Mouse (Mus musculus) intestine, embryonic 14.5 days (tissue): Measurements from ENCODE around the gene Msantd3. TPM values are rescaled to one million over a fixed set of nuclear protein-coding genes. Genes with fewer than 3 reads are reported as not detected.

Source experiments
- ATAC-seq: fragments of 200-750 bp; cut with Nextera tagmentation; replicated peaks from 2 replicates; pipeline ENCODE4 v1.8.0; 2017; ENCODE audit warnings: low read depth, moderate number of reproducible peaks, moderate TSS enrichment, moderate library complexity; ENCODE audit not compliant: low FRiP score, low TSS enrichment
- DNase-seq: peaks from one replicate; pipeline ENCODE4 v3.0.0-alpha.2; 2018; ENCODE audit warnings: low spot score
- H3K27ac ChIP-seq: fragments of 300-500 bp; sonication (generic); 2 replicates; pipeline ENCODE4 v1.5.1; 2014; ENCODE audit warnings: low read depth, mild to moderate bottlenecking, control low read depth
- H3K27me3 ChIP-seq: fragments of 300-500 bp; sonication (generic); replicated peaks from 2 replicates; pipeline ENCODE4 v1.6.1; 2014; ENCODE audit warnings: low read length, control low read depth; ENCODE audit not compliant: control insufficient read depth, insufficient read depth
- H3K36me3 ChIP-seq: fragments of 300-500 bp; sonication (generic); 2 replicates; pipeline ENCODE4 v1.6.1; 2014; ENCODE audit warnings: low read length, control low read depth; ENCODE audit not compliant: control insufficient read depth, insufficient read depth
- H3K4me1 ChIP-seq: fragments of 300-500 bp; sonication (generic); replicated peaks from 2 replicates; pipeline ENCODE4 v1.6.1; 2014; ENCODE audit warnings: low read length, control low read depth, mixed read lengths; ENCODE audit not compliant: control insufficient read depth, insufficient read depth
- H3K4me2 ChIP-seq: fragments of 300-500 bp; sonication (generic); 2 replicates; pipeline ENCODE4 v1.6.1; 2014; ENCODE audit warnings: low read length
- H3K4me3 ChIP-seq: fragments of 300-500 bp; sonication (generic); 2 replicates; pipeline ENCODE4 v1.5.1; 2014; ENCODE audit warnings: low read depth, low read length, control low read depth, mixed read lengths
- H3K9ac ChIP-seq: fragments of 300-500 bp; sonication (generic); 2 replicates; pipeline ENCODE4 v1.6.1; 2014; ENCODE audit warnings: mild to moderate bottlenecking, low read length
- H3K9me3 ChIP-seq: fragments of 300-500 bp; sonication (generic); 2 replicates; pipeline ENCODE4 v1.6.1; 2016; ENCODE audit warnings: low read length, control low read depth; ENCODE audit not compliant: control insufficient read depth
- WGBS: fragments of 180-500 bp; shearing (Covaris S2); extraction: QIAGEN DNeasy Blood & Tissue Kit; methylation state at CpG from one replicate; pipeline ENCODE4 v1.1.7; 2014; 5-methylcytosine and 5-hydroxymethylcytosine counted together
- polyA plus RNA-seq: library from polyadenylated mRNA; unstranded; fragments of >200 nt; fragmentation: Nextera tagmentation; extraction: Ambion mirVana; gene quantifications from 2 replicates; pipeline ENCODE4 v1.2.1, GENCODE M21; 2014

The Msantd3 gene
- polyA plus RNA-seq, 1 experiment from 2014 or later = 21.0 TPM

DNA sequence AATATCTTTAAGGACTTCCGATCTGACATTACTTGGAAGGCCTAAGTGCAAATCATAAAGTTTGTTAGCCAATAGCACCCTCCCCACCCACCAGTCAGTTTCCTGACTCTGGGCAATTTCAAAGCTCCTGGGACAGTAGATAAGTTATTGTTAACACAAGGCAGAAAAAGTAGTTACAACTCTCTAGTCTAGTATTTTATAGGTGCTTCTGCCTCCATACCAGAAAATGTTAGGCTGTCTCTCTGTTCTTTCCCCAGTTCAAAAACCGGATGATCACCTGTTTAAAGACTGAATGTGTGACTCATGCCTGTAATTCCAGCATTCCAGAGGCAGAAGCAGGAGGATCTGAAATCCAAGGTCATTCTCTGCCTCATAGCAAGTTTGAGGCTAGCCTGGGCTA, 1.2 kb upstream of the Msantd3 start:
- H3K27me3 ChIP-seq = no peaks in the 10 kb centered on the region
- 82% methylated on average over 2 of the region's 2 CpGs for WGBS
- no peak overlapping the region for H3K9ac ChIP-seq
- no peaks in the 10 kb centered on the region for H3K9me3 ChIP-seq
- H3K4me3 ChIP-seq = no peak overlapping the region
- DNase-seq (no peak), ATAC-seq (no peak)
- no peak overlapping the region for H3K27ac ChIP-seq
- peaks cover 16% of the 10 kb centered on the region for H3K4me1 ChIP-seq
- H3K36me3 ChIP-seq = no peaks in the 10 kb centered on the region; the same call in 1 of the 2 replicates
- no peak overlapping the region for H3K4me2 ChIP-seq

DNA sequence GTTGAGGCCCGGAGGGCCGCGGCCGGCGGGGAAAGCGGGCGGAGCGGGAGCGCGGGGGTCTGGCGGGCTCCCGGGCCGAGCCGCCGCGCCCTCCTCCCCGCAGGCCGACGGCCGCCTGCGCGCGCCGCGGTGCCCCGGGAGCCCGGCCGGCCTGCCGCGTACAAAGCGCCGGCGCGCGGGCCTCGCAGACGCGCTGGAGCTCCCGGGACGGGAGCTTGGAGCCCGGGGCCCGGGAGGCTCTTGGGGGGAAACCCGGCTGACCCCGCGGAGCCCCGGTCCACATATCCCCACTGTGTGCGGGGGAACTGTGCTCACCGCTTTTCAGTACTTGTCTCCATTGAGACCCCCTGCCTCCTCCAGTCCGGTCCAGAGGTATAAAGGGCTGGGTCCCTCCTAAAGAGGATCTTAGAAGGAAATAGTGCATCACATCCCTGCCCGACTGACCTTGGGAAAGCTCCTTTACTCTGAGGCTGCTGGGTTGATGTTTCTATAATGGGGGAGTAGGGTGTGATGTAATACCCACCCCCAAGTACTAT, 909 bp downstream of the Msantd3 start:
- Histone ChIP-seq H3K4me2 (peak overlapping the region; percentile 77), H3K27me3 (no peaks in the 10 kb centered on the region), H3K4me3 (peak overlapping the region; percentile 73), H3K36me3 (no peaks in the 10 kb centered on the region; the same call in 1 of the 2 replicates), H3K9ac (peak overlapping the region; percentile 95), H3K4me1 (peaks cover 19% of the 10 kb centered on the region), H3K9me3 (no peaks in the 10 kb centered on the region), H3K27ac (peak overlapping the region; percentile 92)
- WGBS = 2% methylated on average over 20 of the region's 50 CpGs
- ATAC-seq (peak; percentile 77), DNase-seq (peak; percentile 85)

GRCm38 (mm10) chr4:48541526-48542250, 2.0 kb downstream of the Msantd3 start:
- peak overlapping the region; percentile 95 for H3K9ac ChIP-seq
- H3K9me3 ChIP-seq = no peaks in the 10 kb centered on the region
- peaks cover 19% of the 10 kb centered on the region for H3K4me1 ChIP-seq
- ATAC-seq (no peak), DNase-seq (peak; percentile 61)
- peak overlapping the region; percentile 73 for H3K4me3 ChIP-seq
- H3K36me3 ChIP-seq = no peaks in the 10 kb centered on the region; the same call in 1 of the 2 replicates
- 7% methylated on average over 15 of the region's 15 CpGs for WGBS
- peak overlapping the region; percentile 77 for H3K4me2 ChIP-seq
- H3K27me3 ChIP-seq = no peaks in the 10 kb centered on the region
- peak overlapping the region; percentile 34 for H3K27ac ChIP-seq

- DNase-seq (peak; percentile 48), ATAC-seq (no peak)
- H3K9ac ChIP-seq = no peak overlapping the region
- WGBS = 25% methylated on average over 5 of the region's 5 CpGs
- no peaks in the 10 kb centered on the region for H3K27me3 ChIP-seq
- H3K4me1 ChIP-seq = peaks cover 19% of the 10 kb centered on the region
- no peak overlapping the region for H3K27ac ChIP-seq
- no peak overlapping the region for H3K4me3 ChIP-seq
- H3K9me3 ChIP-seq = no peaks in the 10 kb centered on the region
- peak overlapping the region; percentile 77 for H3K4me2 ChIP-seq
- H3K36me3 ChIP-seq = no peaks in the 10 kb centered on the region; the same call in 1 of the 2 replicates
Observed at GRCm38 (mm10) chr4:48542351-48542750, 2.6 kb downstream of the Msantd3 start.

GRCm38 (mm10) chr4:48543071-48543865, 3.5 kb downstream of the Msantd3 start:
- no peak overlapping the region for H3K27ac ChIP-seq
- no peak overlapping the region for H3K4me2 ChIP-seq
- DNase-seq (peak; percentile 47), ATAC-seq (no peak)
- H3K36me3 ChIP-seq = no peaks in the 10 kb centered on the region; the same call in 1 of the 2 replicates
- H3K9me3 ChIP-seq = no peaks in the 10 kb centered on the region
- 57% methylated on average over 6 of the region's 6 CpGs for WGBS
- peaks cover 19% of the 10 kb centered on the region for H3K4me1 ChIP-seq
- H3K27me3 ChIP-seq = no peaks in the 10 kb centered on the region
- no peak overlapping the region for H3K9ac ChIP-seq
- no peak overlapping the region for H3K4me3 ChIP-seq

DNA sequence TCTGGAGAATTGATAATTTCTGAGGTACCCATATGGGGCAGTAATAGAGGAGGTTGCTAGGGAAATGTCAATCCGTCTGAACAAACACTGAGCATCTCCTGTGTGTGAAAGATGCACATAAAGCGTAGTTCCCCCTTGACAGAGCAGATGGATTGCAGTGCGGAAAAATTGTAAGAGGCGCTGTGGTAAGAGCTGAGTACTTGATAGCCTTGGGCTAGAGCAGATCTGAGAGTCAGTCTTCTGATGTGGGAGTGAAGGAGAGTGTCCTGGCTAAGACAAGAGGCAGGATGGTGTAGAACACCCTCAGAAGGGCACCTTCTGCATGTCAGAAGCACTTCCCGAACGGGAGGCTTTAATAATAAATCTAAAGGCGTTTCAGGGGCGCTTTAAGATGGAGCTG, 4.4 kb downstream of the Msantd3 start:
- ATAC-seq (no peak), DNase-seq (peak; percentile 37)
- H3K27ac ChIP-seq = no peak overlapping the region
- H3K9ac ChIP-seq = no peak overlapping the region
- no peak overlapping the region for H3K4me2 ChIP-seq
- H3K4me1 ChIP-seq = peaks cover 23% of the 10 kb centered on the region
- H3K36me3 ChIP-seq = no peaks in the 10 kb centered on the region; the same call in 1 of the 2 replicates
- H3K4me3 ChIP-seq = no peak overlapping the region
- H3K27me3 ChIP-seq = no peaks in the 10 kb centered on the region
- H3K9me3 ChIP-seq = no peaks in the 10 kb centered on the region
- 81% methylated on average over 8 of the region's 8 CpGs for WGBS

- no peaks in the 10 kb centered on the region for H3K27me3 ChIP-seq
- no peak overlapping the region for H3K4me2 ChIP-seq
- H3K9me3 ChIP-seq = no peaks in the 10 kb centered on the region
- WGBS = 66% methylated on average over 12 of the region's 12 CpGs
- H3K36me3 ChIP-seq = no peaks in the 10 kb centered on the region; the same call in 1 of the 2 replicates
- H3K9ac ChIP-seq = no peak overlapping the region
- H3K4me3 ChIP-seq = no peak overlapping the region
- DNase-seq (no peak), ATAC-seq (no peak)
- no peak overlapping the region for H3K27ac ChIP-seq
- H3K4me1 ChIP-seq = peaks cover 24% of the 10 kb centered on the region
Observed at GRCm38 (mm10) chr4:48545966-48546365, 6.2 kb downstream of the Msantd3 start.

- no peak overlapping the region for H3K9ac ChIP-seq
- 82% methylated on average over 9 of the region's 9 CpGs for WGBS
Observed at GRCm38 (mm10) chr4:48546568-48547496, 7.1 kb downstream of the Msantd3 start.

More at GRCm38 (mm10) chr4:48546568-48547496, 7.1 kb downstream of the Msantd3 start:
- DNase-seq (no peak), ATAC-seq (no peak)
- no peak overlapping the region for H3K27ac ChIP-seq
- H3K4me1 ChIP-seq = peaks cover 21% of the 10 kb centered on the region
- peaks cover 4% of the 10 kb centered on the region; the same call in 1 of the 2 replicates for H3K36me3 ChIP-seq
- H3K4me2 ChIP-seq = no peak overlapping the region
- no peak overlapping the region for H3K4me3 ChIP-seq
- no peaks in the 10 kb centered on the region for H3K9me3 ChIP-seq
- no peaks in the 10 kb centered on the region for H3K27me3 ChIP-seq
